Mouse (Mus musculus) testis, adult 2 months (tissue): ENCODE results near the gene Tbrg4. TPM values are rescaled to one million over a fixed set of nuclear protein-coding genes. Genes with fewer than 3 reads are reported as not detected.

ENCODE experiments used
- H3K27ac ChIP-seq: fragments of 200-500 bp; 2 replicates; pipeline ENCODE4 v1.5.1; 2012; ENCODE audit warnings: low read depth, low read length; ENCODE audit not compliant: control insufficient read depth, insufficient read depth
- H3K27me3 ChIP-seq: fragments of 200-500 bp; 2 replicates; pipeline ENCODE4 v1.6.1; 2012; ENCODE audit warnings: mild to moderate bottlenecking, low read length, moderate library complexity; ENCODE audit not compliant: control insufficient read depth, insufficient read depth
- H3K36me3 ChIP-seq: fragments of 200-500 bp; 2 replicates; pipeline ENCODE4 v1.6.1; 2012; ENCODE audit warnings: mild to moderate bottlenecking, low read length; ENCODE audit not compliant: control insufficient read depth, insufficient read depth
- H3K4me1 ChIP-seq: fragments of 200-500 bp; 2 replicates; pipeline ENCODE4 v1.6.1; 2012; ENCODE audit warnings: low read length; ENCODE audit not compliant: control insufficient read depth, insufficient read depth
- H3K4me3 ChIP-seq: fragments of 200-500 bp; 2 replicates; pipeline ENCODE4 v1.5.1; 2012; ENCODE audit warnings: low read depth, mild to moderate bottlenecking, low read length, moderate library complexity, mixed read lengths; ENCODE audit not compliant: control insufficient read depth
- CTCF ChIP-seq: fragments of 200-500 bp; IDR thresholded peaks from 2 replicates; pipeline ENCODE4 v1.5.1; 2012; ENCODE audit warnings: low read depth, mild to moderate bottlenecking, inconsistent platforms, low read length, moderate library complexity; ENCODE audit not compliant: control insufficient read depth, insufficient read depth, insufficient replicate concordance
- POLR2A ChIP-seq: fragments of 200-500 bp; IDR thresholded peaks from 2 replicates; pipeline ENCODE4 v1.6.1; 2012; ENCODE audit warnings: low read depth, mild to moderate bottlenecking, inconsistent platforms, low read length, moderate library complexity; ENCODE audit not compliant: control insufficient read depth
- polyA plus RNA-seq: library from polyadenylated mRNA; depleted of rRNA; stranded (reverse); fragments of >200 nt; gene quantifications from 2 replicates; pipeline ENCODE4 v1.2.3, GENCODE M21; 2012

Gene Tbrg4
- polyA plus RNA-seq, 1 experiment = 57.1 TPM

GRCm38 (mm10) chr11:6596616-6597015, 29.3 kb downstream of the Tbrg4 start:
- H3K36me3 ChIP-seq = no peaks in the 10 kb centered on the region
- peaks cover 19% of the 10 kb centered on the region for H3K4me1 ChIP-seq
- H3K27ac ChIP-seq = no peak overlapping the region
- no peak for TF ChIP-seq CTCF
- TF ChIP-seq POLR2A = no peak
- H3K27me3 ChIP-seq = no peaks in the 10 kb centered on the region
- no peak overlapping the region for H3K4me3 ChIP-seq

- H3K27me3 ChIP-seq = no peaks in the 10 kb centered on the region
- peaks cover 19% of the 10 kb centered on the region for H3K4me1 ChIP-seq
- H3K36me3 ChIP-seq = no peaks in the 10 kb centered on the region
- H3K4me3 ChIP-seq = no peak overlapping the region
- TF ChIP-seq CTCF (no peak), POLR2A (no peak)
- no peak overlapping the region for H3K27ac ChIP-seq
Measured at GRCm38 (mm10) chr11:6596205-6596604, 29.7 kb downstream of the Tbrg4 start.

- Histone ChIP-seq H3K4me1 (peaks cover 19% of the 10 kb centered on the region), H3K36me3 (no peaks in the 10 kb centered on the region), H3K4me3 (no peak overlapping the region), H3K27ac (no peak overlapping the region), H3K27me3 (no peaks in the 10 kb centered on the region)
- TF ChIP-seq CTCF = no peak
- no peak for TF ChIP-seq POLR2A
Measured at GRCm38 (mm10) chr11:6595339-6595738, 30.5 kb downstream of the Tbrg4 start.

- H3K27me3 ChIP-seq = no peaks in the 10 kb centered on the region
- H3K4me3 ChIP-seq = no peak overlapping the region
- TF ChIP-seq POLR2A = no peak
- TF ChIP-seq CTCF = no peak
- H3K36me3 ChIP-seq = no peaks in the 10 kb centered on the region
- no peak overlapping the region for H3K27ac ChIP-seq
- peaks cover 17% of the 10 kb centered on the region for H3K4me1 ChIP-seq
Measured at GRCm38 (mm10) chr11:6594845-6595244, 31.0 kb downstream of the Tbrg4 start.

GRCm38 (mm10) chr11:6593406-6593805, 32.5 kb downstream of the Tbrg4 start:
- H3K36me3 ChIP-seq = no peaks in the 10 kb centered on the region
- H3K27me3 ChIP-seq = no peaks in the 10 kb centered on the region
- peaks cover 5% of the 10 kb centered on the region for H3K4me1 ChIP-seq
- H3K4me3 ChIP-seq = no peak overlapping the region
- no peak overlapping the region for H3K27ac ChIP-seq
- no peak for TF ChIP-seq POLR2A

- no peaks in the 10 kb centered on the region for H3K36me3 ChIP-seq
Measured at GRCm38 (mm10) chr11:6590933-6591675, 34.8 kb downstream of the Tbrg4 start.

GRCm38 (mm10) chr11:6589838-6590237, 36.0 kb downstream of the Tbrg4 start:
- TF ChIP-seq POLR2A (no peak), CTCF (no peak)
- no peaks in the 10 kb centered on the region for H3K27me3 ChIP-seq
- no peaks in the 10 kb centered on the region for H3K4me1 ChIP-seq
- no peak overlapping the region for H3K4me3 ChIP-seq
- no peak overlapping the region for H3K27ac ChIP-seq
- H3K36me3 ChIP-seq = no peaks in the 10 kb centered on the region

More at GRCm38 (mm10) chr11:6590933-6591675, 34.8 kb downstream of the Tbrg4 start:
- H3K4me1 ChIP-seq = no peaks in the 10 kb centered on the region
- H3K27me3 ChIP-seq = no peaks in the 10 kb centered on the region
- H3K27ac ChIP-seq = no peak overlapping the region
- H3K4me3 ChIP-seq = no peak overlapping the region
- TF ChIP-seq CTCF = no peak
- no peak for TF ChIP-seq POLR2A

- H3K27ac ChIP-seq = no peak overlapping the region
- H3K27me3 ChIP-seq = no peaks in the 10 kb centered on the region
- no peaks in the 10 kb centered on the region for H3K4me1 ChIP-seq
- no peak for TF ChIP-seq CTCF
- TF ChIP-seq POLR2A = no peak
- H3K36me3 ChIP-seq = no peaks in the 10 kb centered on the region
- no peak overlapping the region for H3K4me3 ChIP-seq
Measured at GRCm38 (mm10) chr11:6588295-6588694, 37.6 kb downstream of the Tbrg4 start.
